Mouse (Mus musculus) urinary bladder, postnatal 10 days (tissue): ENCODE data around the gene Arid5a.

ENCODE experiments used
- DNase-seq: peaks from one replicate; pipeline ENCODE4 v3.0.0; 2022; ENCODE audit warnings: low spot score

Gene Arid5a

GRCm38 (mm10) chr1:36307495-36308280 lies at the start of gene Arid5a:
Arid5a (plus strand) TSS chr1:36307733.
- DNase-seq = peak; percentile 45

- DNase-seq = no peak
Measured at GRCm38 (mm10) chr1:36258631-36259030, 48.9 kb upstream of the Arid5a start.

DNA sequence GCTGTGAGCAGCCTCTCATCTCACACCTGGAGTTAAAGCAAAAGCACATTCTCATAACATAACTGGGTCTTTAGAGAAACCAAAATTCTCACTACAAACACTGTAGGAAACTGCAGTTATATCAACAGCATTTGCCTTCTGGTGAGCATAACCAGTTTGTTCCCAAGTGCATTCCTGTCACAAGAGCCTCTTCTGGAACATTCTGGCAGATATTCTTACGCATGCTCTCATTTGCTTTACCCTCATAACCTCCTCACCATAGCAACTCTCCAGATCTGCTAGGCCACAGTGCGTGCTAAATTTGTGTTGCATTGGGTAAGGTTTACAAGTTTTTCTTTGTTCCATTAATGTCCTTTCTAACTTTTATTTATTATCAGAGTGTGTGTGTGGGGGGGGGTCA lies 48.3 kb upstream of the Arid5a start:
- no peak for DNase-seq

GRCm38 (mm10) chr1:36260418-36260817 lies 47.1 kb upstream of the Arid5a start:
- DNase-seq = no peak

DNA sequence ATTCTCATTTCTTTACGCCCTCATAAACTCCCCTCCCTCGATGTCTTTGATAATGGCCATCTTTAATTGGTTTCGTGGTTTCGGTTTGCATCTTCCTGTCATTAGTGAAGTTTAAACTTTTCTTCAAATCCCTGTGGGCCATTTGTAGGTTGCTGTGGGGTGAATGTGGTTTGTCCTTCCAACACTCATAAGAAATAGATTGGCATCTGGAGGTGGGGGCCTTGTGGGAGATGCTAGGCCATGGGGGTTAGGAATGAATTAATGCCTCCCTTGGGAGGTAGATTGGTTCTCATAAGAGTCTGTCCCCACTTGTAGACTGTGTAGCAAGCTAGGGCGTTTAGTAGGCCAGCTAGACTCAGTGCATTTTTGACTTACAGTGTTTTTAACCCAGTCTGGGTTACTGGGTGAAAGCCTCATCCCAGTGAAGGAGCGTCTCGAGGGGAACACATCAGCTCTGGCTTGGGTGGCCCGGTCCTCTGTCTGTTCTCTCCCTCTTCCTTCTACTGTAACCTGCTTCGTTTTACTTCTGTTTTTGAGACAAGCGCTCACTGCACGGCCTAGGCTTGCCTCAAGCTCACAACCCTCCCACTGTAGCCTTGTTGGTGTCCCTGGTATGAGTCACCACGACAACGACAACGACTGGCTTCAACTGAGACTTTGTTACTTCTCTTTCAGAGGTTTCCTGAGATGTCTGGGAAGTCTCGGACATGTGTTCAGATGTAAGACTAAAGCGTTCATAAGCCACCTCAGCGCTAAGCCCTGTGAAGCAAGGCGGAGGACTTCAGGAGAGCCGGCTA lies 45.6 kb upstream of the Arid5a start:
- no peak for DNase-seq

- no peak for DNase-seq
Measured at GRCm38 (mm10) chr1:36263833-36264488, 43.6 kb upstream of the Arid5a start.

GRCm38 (mm10) chr1:36266293-36266692 lies 41.2 kb upstream of the Arid5a start:
- DNase-seq = no peak

- DNase-seq = no peak
Measured at GRCm38 (mm10) chr1:36267595-36267994, 39.9 kb upstream of the Arid5a start.

GRCm38 (mm10) chr1:36269121-36269795 lies 38.3 kb upstream of the Arid5a start:
- DNase-seq = no peak

DNA sequence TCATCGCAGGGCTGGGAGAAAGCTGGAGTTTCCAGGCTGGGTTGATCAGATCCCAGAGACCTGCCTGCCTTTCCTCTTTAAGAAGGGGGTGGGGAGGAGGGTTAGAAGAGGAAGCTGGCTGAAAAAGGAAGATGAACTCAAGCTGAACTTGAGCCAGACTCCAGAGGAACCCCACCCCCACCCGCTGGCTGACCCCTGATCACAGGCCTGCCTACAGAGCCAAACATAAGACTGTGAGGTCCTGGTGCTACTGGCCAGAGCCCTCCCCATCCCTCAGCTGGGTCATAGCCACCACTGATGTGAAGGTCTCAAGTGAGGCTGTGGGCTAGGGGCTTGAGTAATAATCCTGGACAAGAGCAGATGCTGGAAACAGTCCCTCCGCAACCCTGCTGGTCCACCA lies 36.9 kb upstream of the Arid5a start:
- DNase-seq = no peak

GRCm38 (mm10) chr1:36271516-36272230 lies 35.9 kb upstream of the Arid5a start:
- DNase-seq = no peak

DNA sequence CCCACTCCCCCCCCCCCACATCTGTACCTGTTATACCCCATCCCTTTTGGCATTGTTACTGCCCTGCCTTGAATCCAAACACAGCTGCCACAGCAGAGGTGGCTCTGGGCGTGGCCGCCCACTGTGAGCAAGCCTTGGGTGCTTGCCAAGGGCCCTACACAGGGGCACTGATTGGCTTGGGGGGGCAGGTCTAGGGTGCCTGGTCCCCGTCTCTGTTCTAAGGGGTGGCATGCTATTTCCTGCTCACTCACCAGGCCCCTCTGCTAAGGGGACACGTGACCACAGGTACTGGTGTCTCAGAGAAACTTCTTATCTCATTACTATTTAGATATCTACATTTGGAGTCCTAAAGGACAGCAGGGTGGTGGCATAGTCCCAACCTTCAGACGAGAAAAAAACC lies 35.0 kb upstream of the Arid5a start:
- no peak for DNase-seq

- no peak for DNase-seq
Measured at GRCm38 (mm10) chr1:36273288-36273687, 34.2 kb upstream of the Arid5a start.

DNA sequence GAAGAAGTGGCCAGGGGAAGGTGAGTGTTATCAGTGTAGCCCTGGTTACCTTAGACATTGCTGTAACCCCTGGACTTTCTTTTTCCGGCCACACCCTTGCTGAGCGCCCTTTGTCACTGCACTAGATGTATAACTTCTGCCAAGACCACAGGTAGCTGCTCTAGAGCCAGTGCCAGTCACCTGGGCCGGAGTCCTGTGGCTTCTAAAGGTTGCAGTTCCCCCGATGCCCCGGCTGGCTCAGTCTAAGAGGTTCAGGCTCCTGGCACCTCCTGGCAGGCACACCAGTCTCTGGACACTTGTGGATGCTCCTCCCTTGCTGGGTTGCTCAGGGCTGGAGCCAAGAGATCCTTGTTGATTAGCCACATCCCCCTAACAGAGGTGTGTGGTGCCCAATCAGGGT lies 33.1 kb upstream of the Arid5a start, which contains the start of gene Neurl3:
Gene Neurl3, minus strand, starts transcription at position 225 of the 400 bp plus-strand sequence.
- no peak for DNase-seq

DNA sequence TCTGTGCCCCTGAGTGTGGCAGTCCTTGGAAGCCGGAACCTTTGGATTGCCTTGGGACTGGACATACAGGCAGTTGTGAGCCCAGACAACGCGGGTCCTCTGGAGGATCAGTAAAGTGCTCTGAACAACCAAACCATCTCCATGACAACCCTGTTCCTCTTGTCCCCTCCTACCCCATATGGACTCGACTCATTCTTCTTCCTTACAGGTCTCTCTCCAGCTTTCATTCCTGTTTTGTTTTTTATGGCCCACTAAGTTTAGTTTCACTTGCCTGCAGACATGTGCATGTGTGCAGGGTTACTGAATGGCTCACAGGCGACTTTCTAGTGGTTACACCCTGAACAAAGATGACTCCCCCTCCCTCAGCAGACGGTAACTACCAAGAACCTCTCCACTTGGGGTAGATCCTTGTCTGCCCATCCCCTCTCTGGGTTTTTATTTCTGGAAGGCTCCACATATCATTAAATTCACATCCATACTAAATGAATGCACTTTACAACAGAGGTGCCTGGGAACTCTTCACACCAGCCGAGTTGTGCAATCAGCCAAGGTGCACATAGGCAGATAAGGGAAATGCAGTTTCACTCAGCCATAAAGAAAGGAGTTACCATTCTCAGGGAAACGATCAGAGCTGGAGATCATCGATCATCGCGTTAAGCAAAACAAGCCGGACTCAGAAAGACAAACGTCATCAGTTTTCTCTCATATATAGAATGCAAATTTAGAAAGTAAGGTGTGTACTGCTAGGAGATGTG lies 31.7 kb upstream of the Arid5a start:
- DNase-seq = no peak

DNA sequence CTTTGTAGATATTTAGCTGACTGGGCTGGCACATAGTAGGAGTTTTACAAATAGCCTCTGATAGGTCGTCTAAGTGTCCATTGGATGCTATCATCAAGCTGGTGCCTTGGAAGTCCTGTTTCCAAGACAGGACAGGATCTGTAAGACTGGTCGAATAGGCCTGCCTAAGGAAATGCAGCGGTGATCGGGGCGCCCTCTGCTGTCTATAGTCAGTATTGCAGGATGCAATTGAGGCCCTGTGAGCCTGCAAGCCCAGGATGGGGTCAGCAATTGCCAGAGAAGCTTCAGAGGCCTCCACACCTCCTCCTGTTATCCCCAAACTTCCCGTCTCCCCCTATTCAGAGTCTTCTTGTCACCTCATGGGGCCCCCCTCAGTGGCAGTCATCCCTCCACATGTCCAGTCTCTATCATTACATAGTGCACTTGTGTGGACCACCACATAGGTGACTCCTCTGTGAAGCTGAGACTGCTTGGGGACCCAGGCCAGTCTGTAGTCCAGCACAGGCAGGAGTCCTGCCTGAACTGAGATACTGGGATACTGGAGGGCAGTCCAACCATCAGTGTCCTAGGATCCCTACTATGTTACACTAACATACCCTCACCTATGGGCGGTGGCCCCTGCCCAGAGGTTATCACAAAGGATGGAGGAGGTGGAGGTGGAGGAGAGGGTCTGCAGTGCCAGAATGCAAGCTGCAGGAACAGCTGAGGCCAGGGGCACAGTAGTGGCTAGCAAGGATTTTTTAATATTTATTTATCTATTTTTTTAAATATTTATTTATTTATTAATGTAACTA lies 30.1 kb upstream of the Arid5a start:
- peak; percentile 47 for DNase-seq

GRCm38 (mm10) chr1:36279202-36279601 lies 28.3 kb upstream of the Arid5a start:
- DNase-seq = peak; percentile 40

GRCm38 (mm10) chr1:36280938-36281337 lies 26.6 kb upstream of the Arid5a start:
- no peak for DNase-seq

GRCm38 (mm10) chr1:36281849-36282248 lies 25.7 kb upstream of the Arid5a start:
- no peak for DNase-seq

DNA sequence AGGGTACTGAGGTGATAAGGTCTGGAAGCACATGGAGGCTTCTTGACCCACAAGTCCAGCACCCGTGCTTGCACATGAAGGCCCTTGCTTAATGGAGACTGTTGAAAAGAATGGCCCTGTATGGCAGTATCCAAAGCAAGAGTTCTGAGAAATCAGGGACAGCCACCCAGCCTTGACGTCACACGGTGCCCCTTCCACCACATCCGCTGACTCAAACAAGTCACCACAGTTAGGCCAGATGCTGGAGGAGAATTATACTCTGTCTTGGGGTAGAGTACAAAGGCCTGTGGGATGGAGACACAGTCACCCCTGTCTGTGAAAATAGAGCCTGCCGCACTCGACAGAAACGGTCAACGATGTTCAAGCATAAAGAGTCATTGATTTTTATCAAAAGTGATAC lies 14.1 kb upstream of the Arid5a start:
- no peak for DNase-seq
